Mouse (Mus musculus) ES-Bruce4 (cell line): ENCODE results near the gene BC034090.

Source experiments
- CTCF ChIP-seq: IDR thresholded peaks from one replicate; pipeline ENCODE4 v1.8.1; 2011; ENCODE audit warnings: low read depth, low read length
- EP300 ChIP-seq: IDR thresholded peaks from 2 replicates; pipeline ENCODE4 v1.6.1; 2011; ENCODE audit warnings: low read depth, low read length; ENCODE audit not compliant: insufficient read depth
- POLR2A ChIP-seq: IDR thresholded peaks from one replicate; pipeline ENCODE4 v1.8.1; 2011; ENCODE audit warnings: low read length; ENCODE audit not compliant: insufficient read depth

GRCm38 (mm10) chr1:155233378-155233777 lies 10.9 kb downstream of the BC034090 start:
- TF ChIP-seq CTCF (no peak), EP300 (no peak), POLR2A (no peak)
